Mouse (Mus musculus) common myeloid progenitor, adult 5-6 weeks (primary cell): ENCODE data around the gene Med25. TPM values are rescaled to one million over a fixed set of nuclear protein-coding genes. Genes with fewer than 3 reads are reported as not detected.
A peak's percentile ranks its signal among the peaks of the same experiment; 100 is the strongest.

Experiments
- ATAC-seq: replicated peaks from 2 replicates; pipeline ENCODE4 v1.8.0; 2016; ENCODE audit warnings: low read depth, mild to moderate bottlenecking, moderate TSS enrichment, inconsistent platforms; ENCODE audit not compliant: poor library complexity, severe bottlenecking
- total RNA-seq: library from RNA; stranded (forward); fragments of 200-1000, 187-1606 nt; gene quantifications from 2 replicates; pipeline ENCODE4 v1.2.3, GENCODE M21; 2017

The Med25 gene
- total RNA-seq, 1 experiment from 2014 or later, result 12.3 TPM

- no peak for ATAC-seq
Observed at GRCm38 (mm10) chr7:44850789-44851624, 41.5 kb downstream of the Med25 start.

DNA sequence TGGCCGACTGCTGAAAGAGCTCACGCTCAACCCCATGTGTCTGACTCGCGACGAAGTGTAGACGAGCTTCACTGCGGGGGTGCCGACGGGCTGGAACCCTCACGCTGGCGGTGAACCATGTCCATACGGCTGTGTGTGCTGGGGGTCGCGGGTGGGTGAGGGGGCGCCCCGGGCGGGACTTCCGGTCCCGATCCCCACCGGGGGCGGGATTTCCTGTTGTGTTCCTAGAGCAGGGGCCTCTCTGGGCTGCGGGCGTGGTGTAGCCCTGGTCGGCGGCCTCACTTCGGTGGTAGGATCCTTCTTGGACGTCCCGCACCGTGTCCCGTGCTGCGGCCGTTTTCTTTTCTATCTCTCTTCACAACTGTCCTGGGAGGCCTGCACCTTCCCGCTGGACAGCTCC, 42.4 kb downstream of the Med25 start:
- ATAC-seq, result no peak

- ATAC-seq, result peak; percentile 48
Observed at GRCm38 (mm10) chr7:44849416-44850111, 42.9 kb downstream of the Med25 start.

DNA sequence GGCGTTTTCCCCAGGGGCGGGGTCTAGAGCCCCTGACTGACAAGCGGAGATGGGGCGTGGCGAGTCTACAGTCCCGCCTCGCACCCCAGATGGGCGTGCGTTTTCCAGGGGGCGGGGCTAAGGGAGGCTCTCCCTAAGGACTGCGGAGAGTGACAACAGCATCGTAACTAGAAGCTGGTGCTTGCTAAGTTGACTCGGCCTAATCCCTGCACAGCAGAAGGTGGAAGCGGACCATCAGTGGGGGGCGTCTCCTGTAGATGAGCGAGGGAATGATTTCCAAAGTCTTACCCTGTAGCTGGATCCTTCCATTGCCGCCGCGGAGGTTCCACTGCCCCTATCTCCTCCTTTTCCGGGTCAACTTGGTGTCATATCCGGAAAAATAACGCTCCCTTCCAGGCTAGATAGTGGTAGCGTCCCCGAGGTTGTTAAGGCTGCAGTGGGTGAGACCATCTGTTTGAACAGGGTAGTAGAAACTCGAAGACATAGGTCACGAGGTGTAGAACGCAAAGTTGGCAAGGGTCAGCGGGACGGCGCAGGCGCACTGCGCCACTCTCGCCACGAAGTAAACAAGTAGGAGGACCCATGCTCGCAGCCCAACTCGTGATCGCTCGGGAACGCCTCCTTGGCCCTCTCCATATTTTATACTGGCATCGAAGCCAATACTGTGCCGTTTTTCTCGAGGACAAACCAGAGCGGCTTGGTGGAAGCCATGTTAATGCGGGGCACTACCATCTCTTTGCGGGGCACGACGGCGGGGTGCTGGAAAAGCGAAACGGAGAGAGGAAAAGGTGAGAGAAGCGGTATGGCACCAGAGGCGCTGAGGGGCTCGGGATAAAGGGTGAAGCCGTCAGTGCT, 43.7 kb downstream of the Med25 start, which contains the start of the genes Akt1s1 and Tbc1d17:
Gene Akt1s1, plus strand, starts transcription at position 431 of the 855 bp plus-strand sequence.
Gene Tbc1d17, minus strand, starts transcription at position 519 of the 855 bp plus-strand sequence.
- ATAC-seq, result peak; percentile 75

GRCm38 (mm10) chr7:44847772-44848171, 44.7 kb downstream of the Med25 start:
- ATAC-seq, result no peak

DNA sequence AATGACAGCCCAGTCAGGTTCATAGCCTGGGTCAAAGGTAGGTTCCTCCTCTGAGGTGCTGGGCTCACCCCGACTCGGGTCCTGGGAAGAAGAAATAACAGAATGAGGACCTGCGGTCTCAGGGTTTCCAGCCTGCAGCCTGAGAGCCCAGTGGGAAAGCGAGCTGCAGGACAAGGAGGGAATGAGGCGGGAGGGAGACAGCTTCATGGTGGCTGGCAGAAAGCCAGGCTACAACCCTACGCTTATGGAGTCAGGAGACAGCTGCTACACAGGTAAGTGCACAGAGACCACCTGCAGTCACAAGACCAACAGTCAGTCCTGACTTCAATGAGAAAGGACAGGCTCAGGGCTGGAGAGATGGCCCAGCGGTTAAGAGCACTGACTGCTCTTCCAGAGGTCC, 45.7 kb downstream of the Med25 start:
- ATAC-seq, result no peak

GRCm38 (mm10) chr7:44845006-44845405, 47.5 kb downstream of the Med25 start:
- ATAC-seq, result no peak

GRCm38 (mm10) chr7:44841825-44842463, 50.6 kb downstream of the Med25 start:
- no peak for ATAC-seq

GRCm38 (mm10) chr7:44840426-44840825, 52.1 kb downstream of the Med25 start:
- ATAC-seq, result peak; percentile 53

GRCm38 (mm10) chr7:44839491-44840191, 52.9 kb downstream of the Med25 start:
- ATAC-seq, result peak; percentile 34

DNA sequence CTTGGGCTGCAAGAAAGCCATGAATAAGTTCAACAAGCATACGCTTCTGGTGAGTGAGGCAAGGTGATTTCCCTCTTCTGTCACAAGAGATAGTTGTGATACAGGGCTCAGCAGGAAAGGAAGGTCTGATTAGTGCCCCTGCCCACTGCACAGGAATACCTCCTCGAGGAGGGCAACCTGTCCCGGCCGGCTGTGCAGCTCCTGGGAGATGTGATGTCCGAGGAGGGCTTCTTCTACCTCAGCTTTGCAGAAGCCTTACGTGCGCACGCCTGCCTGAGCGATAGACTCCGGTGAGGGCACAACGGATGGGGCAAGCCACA, 53.4 kb downstream of the Med25 start:
- no peak for ATAC-seq

GRCm38 (mm10) chr7:44838073-44838472, 54.4 kb downstream of the Med25 start:
- no peak for ATAC-seq

- ATAC-seq, result no peak
Observed at GRCm38 (mm10) chr7:44836423-44837053, 56.0 kb downstream of the Med25 start.

DNA sequence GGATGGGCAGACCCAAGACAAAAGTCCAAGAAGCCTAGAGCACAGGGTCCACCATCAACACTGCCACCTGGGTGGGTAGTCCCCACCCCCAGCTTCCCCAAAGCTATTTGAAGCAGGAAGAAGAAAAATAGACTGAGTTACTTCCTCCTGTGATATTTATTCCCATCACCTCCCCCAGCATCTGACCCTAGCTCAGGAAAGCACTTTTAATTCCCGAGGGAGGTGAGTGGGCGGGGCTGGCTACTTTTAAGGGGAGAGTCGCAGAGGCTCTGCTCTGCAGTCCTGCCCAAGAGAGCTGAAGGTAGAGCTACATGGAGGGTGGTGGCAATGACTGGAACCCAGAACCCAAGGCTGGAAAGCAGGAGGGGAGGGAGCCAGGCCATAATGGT, 56.5 kb downstream of the Med25 start:
- no peak for ATAC-seq

GRCm38 (mm10) chr7:44835373-44836015, 57.0 kb downstream of the Med25 start:
- no peak for ATAC-seq

DNA sequence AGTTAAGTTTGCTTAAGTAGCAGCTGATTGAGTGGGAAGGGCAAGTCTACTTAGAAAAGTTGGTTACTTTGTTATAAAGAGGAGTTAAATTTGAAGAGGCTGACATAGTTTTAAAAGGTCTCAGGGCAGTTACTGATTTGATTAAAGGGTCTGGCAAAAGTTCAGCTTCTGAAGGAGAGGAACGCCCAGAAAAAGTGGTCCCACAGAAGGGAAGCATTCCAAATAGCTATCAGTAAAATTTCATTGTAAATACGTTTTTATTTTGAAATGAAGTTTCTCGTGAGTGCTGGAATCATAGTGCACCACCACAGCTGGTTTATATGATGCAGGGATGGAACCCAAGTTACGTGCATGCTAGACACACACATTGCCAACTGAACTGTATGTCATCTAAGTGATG, 59.7 kb downstream of the Med25 start:
- ATAC-seq, result no peak

- ATAC-seq, result no peak
Observed at GRCm38 (mm10) chr7:44828706-44829105, 63.8 kb downstream of the Med25 start.

DNA sequence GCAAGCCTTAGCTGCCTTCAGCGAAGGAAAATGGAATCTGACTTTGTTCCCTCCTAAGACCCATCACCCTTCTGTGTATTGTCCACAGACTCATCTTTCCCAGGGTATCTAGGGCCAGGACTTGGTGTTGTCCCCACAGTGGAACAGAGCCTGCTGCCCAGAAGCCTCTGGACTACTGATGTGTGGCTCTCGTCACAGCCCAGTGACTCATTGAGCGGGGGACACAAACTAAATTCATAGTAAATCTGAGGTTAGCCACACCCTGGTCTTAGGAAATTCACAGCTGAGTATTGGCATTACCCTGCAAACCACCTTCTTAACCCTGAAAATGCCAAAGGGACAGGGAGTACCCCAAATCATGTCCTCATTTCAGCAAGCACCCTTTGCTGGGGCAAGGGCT, 65.7 kb downstream of the Med25 start:
- no peak for ATAC-seq
